Mouse (Mus musculus): ENCODE data around the gene Cgref1. TPM values are rescaled to one million over a fixed set of nuclear protein-coding genes. Genes with fewer than 3 reads are reported as not detected.

Cgref1 gene
- polyA plus RNA-seq, 1 experiment from 2014 or later: 3.9 TPM

GRCm38 (mm10) chr5:30949654-30950326 is 4.4 kb upstream of the Cgref1 start:
- Histone ChIP-seq H3K27me3 (replicated peaks) (peaks cover 16% of the 10 kb centered on the region), H3K36me3 (peaks cover 30% of the 10 kb centered on the region), H3K9ac (peak overlapping the region; percentile 84), H3K4me1 (peaks cover 31% of the 10 kb centered on the region), H3K27ac (replicated peaks) (peak overlapping the region; percentile 58), H3K9me3 (no peaks in the 10 kb centered on the region), H3K4me2 (peak overlapping the region; percentile 90), H3K4me3 (peak overlapping the region; percentile 69)
- peak; percentile 78 for ATAC-seq (ENCODE audit: extremely low read depth, insufficient number of reproducible peaks, low FRiP score, low TSS enrichment)
- under 1% methylated on average over 31 of the region's 31 CpGs for WGBS

- ATAC-seq (ENCODE audit: extremely low read depth, insufficient number of reproducible peaks, low FRiP score, low TSS enrichment): no peak
- H3K27me3 ChIP-seq (replicated peaks): peaks cover 22% of the 10 kb centered on the region
- no peaks in the 10 kb centered on the region for H3K9me3 ChIP-seq
- H3K4me1 ChIP-seq: peaks cover 31% of the 10 kb centered on the region
- H3K9ac ChIP-seq: no peak overlapping the region
- H3K4me3 ChIP-seq: no peak overlapping the region
- WGBS: 75% methylated on average over 5 of the region's 5 CpGs
- peaks cover 18% of the 10 kb centered on the region for H3K36me3 ChIP-seq
- H3K4me2 ChIP-seq: no peak overlapping the region
- H3K27ac ChIP-seq (replicated peaks): no peak overlapping the region
Measured at GRCm38 (mm10) chr5:30948620-30949019, 3.2 kb upstream of the Cgref1 start.

- Histone ChIP-seq H3K4me2 (no peak overlapping the region), H3K27me3 (replicated peaks) (peaks cover 22% of the 10 kb centered on the region), H3K36me3 (no peaks in the 10 kb centered on the region), H3K27ac (replicated peaks) (no peak overlapping the region), H3K9ac (no peak overlapping the region), H3K4me3 (no peak overlapping the region), H3K9me3 (no peaks in the 10 kb centered on the region), H3K4me1 (peaks cover 16% of the 10 kb centered on the region)
- 84% methylated on average over 6 of the region's 6 CpGs for WGBS
- ATAC-seq (ENCODE audit: extremely low read depth, insufficient number of reproducible peaks, low FRiP score, low TSS enrichment): no peak
Measured at GRCm38 (mm10) chr5:30944344-30944743, 1.0 kb downstream of the Cgref1 start.

GRCm38 (mm10) chr5:30943004-30943403 is 2.4 kb downstream of the Cgref1 start:
- WGBS: 81% methylated on average over 2 of the region's 2 CpGs
- Histone ChIP-seq H3K4me1 (peaks cover 11% of the 10 kb centered on the region), H3K4me2 (no peak overlapping the region), H3K9me3 (no peaks in the 10 kb centered on the region), H3K9ac (no peak overlapping the region), H3K27ac (replicated peaks) (no peak overlapping the region), H3K36me3 (no peaks in the 10 kb centered on the region), H3K27me3 (replicated peaks) (peaks cover 22% of the 10 kb centered on the region), H3K4me3 (no peak overlapping the region)
- ATAC-seq (ENCODE audit: extremely low read depth, insufficient number of reproducible peaks, low FRiP score, low TSS enrichment): no peak

- no peaks in the 10 kb centered on the region for H3K36me3 ChIP-seq
- 77% methylated on average over 5 of the region's 5 CpGs for whole genome bisulfite sequencing
- peaks cover 10% of the 10 kb centered on the region for H3K4me1 ChIP-seq
- no peak overlapping the region for H3K4me3 ChIP-seq
- H3K4me2 ChIP-seq: no peak overlapping the region
- H3K9me3 ChIP-seq: no peaks in the 10 kb centered on the region
- H3K9ac ChIP-seq: no peak overlapping the region
- no peak overlapping the region for H3K27ac ChIP-seq (replicated peaks)
- ATAC-seq (ENCODE audit: extremely low read depth, insufficient number of reproducible peaks, low FRiP score, low TSS enrichment): no peak
- H3K27me3 ChIP-seq (replicated peaks): no peaks in the 10 kb centered on the region
Measured at GRCm38 (mm10) chr5:30934725-30935461, 10.5 kb downstream of the Cgref1 start.

GRCm38 (mm10) chr5:30933705-30934104 is 11.7 kb downstream of the Cgref1 start:
- no peak for ATAC-seq (ENCODE audit: extremely low read depth, insufficient number of reproducible peaks, low FRiP score, low TSS enrichment)
- Histone ChIP-seq H3K9ac (no peak overlapping the region; the same call in 1 of the 2 replicates), H3K36me3 (no peaks in the 10 kb centered on the region), H3K4me1 (peaks cover 10% of the 10 kb centered on the region), H3K4me3 (no peak overlapping the region), H3K27me3 (replicated peaks) (no peaks in the 10 kb centered on the region), H3K4me2 (no peak overlapping the region), H3K9me3 (no peaks in the 10 kb centered on the region), H3K27ac (replicated peaks) (no peak overlapping the region)
- WGBS: 54% methylated on average over 5 of the region's 5 CpGs

- no peak overlapping the region for H3K4me3 ChIP-seq
- no peak overlapping the region for H3K27ac ChIP-seq (replicated peaks)
- no peaks in the 10 kb centered on the region for H3K36me3 ChIP-seq
- peaks cover 14% of the 10 kb centered on the region for H3K4me1 ChIP-seq
- no peak for ATAC-seq (ENCODE audit: extremely low read depth, insufficient number of reproducible peaks, low FRiP score, low TSS enrichment)
- no peaks in the 10 kb centered on the region for H3K9me3 ChIP-seq
- no peaks in the 10 kb centered on the region for H3K27me3 ChIP-seq (replicated peaks)
- no peak overlapping the region for H3K9ac ChIP-seq
- WGBS: 52% methylated on average over 4 of the region's 4 CpGs
- no peak overlapping the region for H3K4me2 ChIP-seq
Measured at GRCm38 (mm10) chr5:30931378-30931777, 14.0 kb downstream of the Cgref1 start.

- Histone ChIP-seq H3K4me2 (no peak overlapping the region), H3K27ac (replicated peaks) (no peak overlapping the region), H3K27me3 (replicated peaks) (no peaks in the 10 kb centered on the region), H3K4me3 (no peak overlapping the region), H3K4me1 (peaks cover 14% of the 10 kb centered on the region), H3K9ac (no peak overlapping the region), H3K9me3 (no peaks in the 10 kb centered on the region), H3K36me3 (no peaks in the 10 kb centered on the region)
- 71% methylated on average over 6 of the region's 6 CpGs for WGBS
- no peak for ATAC-seq (ENCODE audit: extremely low read depth, insufficient number of reproducible peaks, low FRiP score, low TSS enrichment)
Measured at GRCm38 (mm10) chr5:30930846-30931245, 14.5 kb downstream of the Cgref1 start.

GRCm38 (mm10) chr5:30930121-30930520 is 15.3 kb downstream of the Cgref1 start:
- WGBS: 50% methylated on average over 4 of the region's 4 CpGs
- H3K4me3 ChIP-seq: no peak overlapping the region
- 0 out of 2 replicates have a peak, but pooled peaks cover 2% of the 10 kb centered on the region for H3K27me3 ChIP-seq (replicated peaks)
- no peaks in the 10 kb centered on the region for H3K9me3 ChIP-seq
- H3K4me2 ChIP-seq: no peak overlapping the region
- no peaks in the 10 kb centered on the region for H3K36me3 ChIP-seq
- H3K9ac ChIP-seq: no peak overlapping the region
- ATAC-seq (ENCODE audit: extremely low read depth, insufficient number of reproducible peaks, low FRiP score, low TSS enrichment): no peak
- peaks cover 14% of the 10 kb centered on the region for H3K4me1 ChIP-seq
- H3K27ac ChIP-seq (replicated peaks): no peak overlapping the region

GRCm38 (mm10) chr5:30927945-30928529 is 17.4 kb downstream of the Cgref1 start:
- Histone ChIP-seq H3K9ac (no peak overlapping the region), H3K36me3 (no peaks in the 10 kb centered on the region), H3K4me2 (peak overlapping the region; percentile 58), H3K4me3 (peak overlapping the region; percentile 16; the same call in 1 of the 2 replicates), H3K27ac (replicated peaks) (no peak overlapping the region), H3K4me1 (peaks cover 18% of the 10 kb centered on the region), H3K9me3 (no peaks in the 10 kb centered on the region), H3K27me3 (replicated peaks) (peaks cover 2% of the 10 kb centered on the region; the same call in 1 of the 2 replicates)
- ATAC-seq (ENCODE audit: extremely low read depth, insufficient number of reproducible peaks, low FRiP score, low TSS enrichment): no peak
- WGBS: 35% methylated on average over 7 of the region's 7 CpGs

- Histone ChIP-seq H3K27me3 (replicated peaks) (peaks cover 2% of the 10 kb centered on the region; the same call in 1 of the 2 replicates), H3K9ac (no peak overlapping the region), H3K4me2 (no peak overlapping the region), H3K27ac (replicated peaks) (no peak overlapping the region), H3K4me1 (peaks cover 30% of the 10 kb centered on the region), H3K9me3 (no peaks in the 10 kb centered on the region), H3K4me3 (no peak overlapping the region), H3K36me3 (0 out of 2 replicates have a peak, but pooled peaks cover 1% of the 10 kb centered on the region)
- ATAC-seq (ENCODE audit: extremely low read depth, insufficient number of reproducible peaks, low FRiP score, low TSS enrichment): no peak
- 77% methylated on average over 2 of the region's 2 CpGs for WGBS
Measured at GRCm38 (mm10) chr5:30926073-30926472, 19.3 kb downstream of the Cgref1 start.
